Mouse (Mus musculus): ENCODE results near the gene Eng.
A peak's percentile ranks its signal among the peaks of the same experiment; 100 is the strongest.

The Eng gene

GRCm38 (mm10) chr2:32646379-32647056 is at the start of gene Eng:
Gene Eng (plus strand): TSS chr2:32646595.
- no peak for DNase-seq (ENCODE audit: low spot score)

GRCm38 (mm10) chr2:32596725-32597124 is 49.7 kb upstream of the Eng start:
- no peak for DNase-seq (ENCODE audit: low spot score)

GRCm38 (mm10) chr2:32597248-32597647 is 49.1 kb upstream of the Eng start:
- no peak for DNase-seq (ENCODE audit: low spot score)

GRCm38 (mm10) chr2:32597699-32598098 is 48.7 kb upstream of the Eng start:
- no peak for DNase-seq (ENCODE audit: low spot score)

GRCm38 (mm10) chr2:32598506-32598905 is 47.9 kb upstream of the Eng start:
- no peak for DNase-seq (ENCODE audit: low spot score)

GRCm38 (mm10) chr2:32599409-32599808 is 47.0 kb upstream of the Eng start, which contains the start of gene St6galnac6:
Gene St6galnac6 (plus strand): TSS chr2:32599709.
- DNase-seq (ENCODE audit: low spot score), result no peak

GRCm38 (mm10) chr2:32601417-32602065 is 44.9 kb upstream of the Eng start:
- DNase-seq (ENCODE audit: low spot score), result peak; percentile 51

GRCm38 (mm10) chr2:32602600-32603054 is 43.8 kb upstream of the Eng start:
- DNase-seq (ENCODE audit: low spot score), result peak; percentile 78

GRCm38 (mm10) chr2:32604631-32605030 is 41.8 kb upstream of the Eng start:
- no peak for DNase-seq (ENCODE audit: low spot score)

GRCm38 (mm10) chr2:32606161-32607142 is 39.9 kb upstream of the Eng start:
- peak; percentile 76 for DNase-seq (ENCODE audit: low spot score)

GRCm38 (mm10) chr2:32607262-32607947 is 39.0 kb upstream of the Eng start:
- peak; percentile 49 for DNase-seq (ENCODE audit: low spot score)

- peak; percentile 80 for DNase-seq (ENCODE audit: low spot score)
These were observed 38.1 kb upstream of the Eng start for GRCm38 (mm10) chr2:32608141-32608777.

- no peak for DNase-seq (ENCODE audit: low spot score)
These were observed 37.5 kb upstream of the Eng start for GRCm38 (mm10) chr2:32608778-32609435.

- DNase-seq (ENCODE audit: low spot score), result no peak
These were observed 35.7 kb upstream of the Eng start for GRCm38 (mm10) chr2:32610610-32611229.

- DNase-seq (ENCODE audit: low spot score), result no peak
These were observed 34.1 kb upstream of the Eng start for GRCm38 (mm10) chr2:32612274-32612673.

GRCm38 (mm10) chr2:32617109-32617508 is 29.3 kb upstream of the Eng start:
- no peak for DNase-seq (ENCODE audit: low spot score)

GRCm38 (mm10) chr2:32617601-32618000 is 28.8 kb upstream of the Eng start:
- no peak for DNase-seq (ENCODE audit: low spot score)

GRCm38 (mm10) chr2:32618051-32618450 is 28.3 kb upstream of the Eng start:
- no peak for DNase-seq (ENCODE audit: low spot score)

- peak; percentile 73 for DNase-seq (ENCODE audit: low spot score)
These were observed 25.5 kb upstream of the Eng start for GRCm38 (mm10) chr2:32620682-32621516.

Data from yolk sac, embryonic 10.5 days (tissue).